Mouse (Mus musculus): ENCODE data around the gene Prr3. TPM values are rescaled to one million over a fixed set of nuclear protein-coding genes. Genes with fewer than 3 reads are reported as not detected.

Prr3 gene
- polyA plus RNA-seq, 1 experiment from 2014 or later: 18.1 TPM

GRCm38 (mm10) chr17:35997713-35998510, 17.9 kb upstream of the Prr3 start:
- peaks cover 28% of the 10 kb centered on the region for H3K4me1 ChIP-seq
- no peaks in the 10 kb centered on the region for H3K9me3 ChIP-seq
- H3K36me3 ChIP-seq: no peaks in the 10 kb centered on the region; the same call in 1 of the 2 replicates
- H3K27me3 ChIP-seq (replicated peaks): no peaks in the 10 kb centered on the region
- H3K27ac ChIP-seq (replicated peaks): no peak overlapping the region
- peak overlapping the region; percentile 42 for H3K9ac ChIP-seq
- ATAC-seq (ENCODE audit: extremely low read depth, insufficient number of reproducible peaks, low FRiP score, low TSS enrichment): no peak
- H3K4me2 ChIP-seq: peak overlapping the region; percentile 47
- H3K4me3 ChIP-seq: peak overlapping the region; percentile 28
- WGBS: 52% methylated on average over 12 of the region's 12 CpGs

GRCm38 (mm10) chr17:35996949-35997348, 16.9 kb upstream of the Prr3 start:
- no peaks in the 10 kb centered on the region for H3K36me3 ChIP-seq
- H3K27me3 ChIP-seq (replicated peaks): no peaks in the 10 kb centered on the region
- H3K27ac ChIP-seq (replicated peaks): no peak overlapping the region
- H3K9ac ChIP-seq: 0 out of 2 replicates have a peak overlapping the region, but pooled peaks have one; percentile 42
- ATAC-seq (ENCODE audit: extremely low read depth, insufficient number of reproducible peaks, low FRiP score, low TSS enrichment): peak; percentile 18; the same call in 1 of the 2 replicates
- 6% methylated on average over 11 of the region's 11 CpGs for WGBS
- H3K4me2 ChIP-seq: peak overlapping the region; percentile 47
- H3K4me3 ChIP-seq: no peak overlapping the region
- H3K9me3 ChIP-seq: no peaks in the 10 kb centered on the region
- H3K4me1 ChIP-seq: peaks cover 29% of the 10 kb centered on the region

- peak overlapping the region; percentile 69 for H3K4me3 ChIP-seq
- H3K9me3 ChIP-seq: no peaks in the 10 kb centered on the region
- peak overlapping the region; percentile 81 for H3K4me2 ChIP-seq
- H3K4me1 ChIP-seq: peaks cover 32% of the 10 kb centered on the region
- H3K36me3 ChIP-seq: peaks cover under 1% of the 10 kb centered on the region; the same call in 1 of the 2 replicates
- no peaks in the 10 kb centered on the region for H3K27me3 ChIP-seq (replicated peaks)
- 2% methylated on average over 14 of the region's 14 CpGs for WGBS
- ATAC-seq (ENCODE audit: extremely low read depth, insufficient number of reproducible peaks, low FRiP score, low TSS enrichment): no peak
- H3K9ac ChIP-seq: peak overlapping the region; percentile 83
- H3K27ac ChIP-seq (replicated peaks): peak overlapping the region; percentile 70
These were observed 14.8 kb upstream of the Prr3 start for GRCm38 (mm10) chr17:35994879-35995240.

- peaks cover 6% of the 10 kb centered on the region for H3K36me3 ChIP-seq
- H3K9me3 ChIP-seq: no peaks in the 10 kb centered on the region
- H3K4me1 ChIP-seq: peaks cover 31% of the 10 kb centered on the region
- peak overlapping the region; percentile 69 for H3K4me3 ChIP-seq
- peak overlapping the region; percentile 70 for H3K27ac ChIP-seq (replicated peaks)
- WGBS: 1% methylated on average over 31 of the region's 31 CpGs
- ATAC-seq (ENCODE audit: extremely low read depth, insufficient number of reproducible peaks, low FRiP score, low TSS enrichment): peak; percentile 47; the same call in 1 of the 2 replicates
- H3K4me2 ChIP-seq: peak overlapping the region; percentile 81
- no peaks in the 10 kb centered on the region for H3K27me3 ChIP-seq (replicated peaks)
- H3K9ac ChIP-seq: peak overlapping the region; percentile 83
These were observed 14.3 kb upstream of the Prr3 start for GRCm38 (mm10) chr17:35994175-35994878.

GRCm38 (mm10) chr17:35993675-35994074, 13.6 kb upstream of the Prr3 start:
- Histone ChIP-seq H3K9me3 (no peaks in the 10 kb centered on the region), H3K4me3 (peak overlapping the region; percentile 69), H3K4me1 (peaks cover 26% of the 10 kb centered on the region), H3K27me3 (replicated peaks) (no peaks in the 10 kb centered on the region), H3K27ac (replicated peaks) (no peak overlapping the region), H3K4me2 (peak overlapping the region; percentile 81), H3K9ac (0 out of 2 replicates have a peak overlapping the region, but pooled peaks have one; percentile 33), H3K36me3 (peaks cover 13% of the 10 kb centered on the region)
- ATAC-seq (ENCODE audit: extremely low read depth, insufficient number of reproducible peaks, low FRiP score, low TSS enrichment): peak; percentile 26; the same call in 1 of the 2 replicates
- WGBS: 5% methylated on average over 17 of the region's 17 CpGs

GRCm38 (mm10) chr17:35991781-35992180, 11.7 kb upstream of the Prr3 start:
- Histone ChIP-seq H3K36me3 (peaks cover 31% of the 10 kb centered on the region), H3K27ac (replicated peaks) (no peak overlapping the region), H3K9me3 (no peaks in the 10 kb centered on the region), H3K4me2 (no peak overlapping the region), H3K4me3 (no peak overlapping the region), H3K9ac (0 out of 2 replicates have a peak overlapping the region, but pooled peaks have one; percentile 47), H3K4me1 (peaks cover 14% of the 10 kb centered on the region), H3K27me3 (replicated peaks) (no peaks in the 10 kb centered on the region)
- WGBS: 30% methylated on average over 10 of the region's 10 CpGs
- no peak for ATAC-seq (ENCODE audit: extremely low read depth, insufficient number of reproducible peaks, low FRiP score, low TSS enrichment)

- peaks cover 61% of the 10 kb centered on the region for H3K36me3 ChIP-seq
- peak overlapping the region; percentile 99; the same call in 1 of the 2 replicates for H3K4me3 ChIP-seq
These were observed 1.7 kb upstream of the Prr3 start for GRCm38 (mm10) chr17:35981776-35982175.

GRCm38 (mm10) chr17:35980363-35980754, 323 bp upstream of the Prr3 start:
- peaks cover 21% of the 10 kb centered on the region for H3K4me1 ChIP-seq
- peak overlapping the region; percentile 96 for H3K27ac ChIP-seq (replicated peaks)
- H3K27me3 ChIP-seq (replicated peaks): no peaks in the 10 kb centered on the region
- peak overlapping the region; percentile 90 for H3K4me2 ChIP-seq
- WGBS: under 1% methylated on average over 29 of the region's 29 CpGs
- 0 out of 2 replicates have a peak, but pooled peaks have one; percentile 2 for ATAC-seq (ENCODE audit: extremely low read depth, insufficient number of reproducible peaks, low FRiP score, low TSS enrichment)
- peaks cover 61% of the 10 kb centered on the region for H3K36me3 ChIP-seq
- H3K4me3 ChIP-seq: peak overlapping the region; percentile 99
- H3K9me3 ChIP-seq: no peaks in the 10 kb centered on the region
- peak overlapping the region; percentile 94 for H3K9ac ChIP-seq

More at GRCm38 (mm10) chr17:35981776-35982175, 1.7 kb upstream of the Prr3 start:
- ATAC-seq (ENCODE audit: extremely low read depth, insufficient number of reproducible peaks, low FRiP score, low TSS enrichment): no peak
- no peak overlapping the region for H3K27ac ChIP-seq (replicated peaks)
- H3K27me3 ChIP-seq (replicated peaks): no peaks in the 10 kb centered on the region
- no peaks in the 10 kb centered on the region for H3K9me3 ChIP-seq
- peaks cover 21% of the 10 kb centered on the region for H3K4me1 ChIP-seq
- peak overlapping the region; percentile 94; the same call in 1 of the 2 replicates for H3K9ac ChIP-seq
- H3K4me2 ChIP-seq: no peak overlapping the region
- WGBS: 88% methylated on average over 9 of the region's 9 CpGs

GRCm38 (mm10) chr17:35978811-35979400, 1.1 kb downstream of the Prr3 start:
- ATAC-seq (ENCODE audit: extremely low read depth, insufficient number of reproducible peaks, low FRiP score, low TSS enrichment): peak; percentile 6; the same call in 1 of the 2 replicates
- WGBS: under 1% methylated on average over 41 of the region's 41 CpGs

GRCm38 (mm10) chr17:35972131-35972530, 7.9 kb downstream of the Prr3 start:
- Histone ChIP-seq H3K27me3 (replicated peaks) (no peaks in the 10 kb centered on the region), H3K4me3 (no peak overlapping the region), H3K4me2 (no peak overlapping the region), H3K4me1 (peaks cover 26% of the 10 kb centered on the region), H3K36me3 (peaks cover 50% of the 10 kb centered on the region), H3K9ac (no peak overlapping the region), H3K27ac (replicated peaks) (no peak overlapping the region), H3K9me3 (no peaks in the 10 kb centered on the region)
- ATAC-seq (ENCODE audit: extremely low read depth, insufficient number of reproducible peaks, low FRiP score, low TSS enrichment): no peak
- WGBS: 37% methylated on average over 1 of the region's 1 CpGs

More at GRCm38 (mm10) chr17:35978811-35979400, 1.1 kb downstream of the Prr3 start:
- Histone ChIP-seq H3K9me3 (no peaks in the 10 kb centered on the region), H3K4me3 (peak overlapping the region; percentile 99), H3K27me3 (replicated peaks) (no peaks in the 10 kb centered on the region), H3K4me1 (peaks cover 21% of the 10 kb centered on the region), H3K36me3 (peaks cover 59% of the 10 kb centered on the region), H3K4me2 (peak overlapping the region; percentile 90), H3K9ac (peak overlapping the region; percentile 94), H3K27ac (replicated peaks) (peak overlapping the region; percentile 96)
